Mouse (Mus musculus) embryonic facial prominence, embryonic 11.5 days (tissue): ENCODE measurements around the gene Gm21983. TPM values are rescaled to one million over a fixed set of nuclear protein-coding genes. Genes with fewer than 3 reads are reported as not detected.

Experiments used
- ATAC-seq: fragments of 200-750 bp; cut with Nextera tagmentation; replicated peaks from 2 replicates; pipeline ENCODE4 v1.8.0; 2017; ENCODE audit warnings: low read depth; ENCODE audit not compliant: insufficient number of reproducible peaks, low FRiP score, low TSS enrichment
- DNase-seq: peaks from one replicate; pipeline ENCODE4 v3.0.0-alpha.2; 2015; ENCODE audit warnings: low spot score
- H3K27ac ChIP-seq: fragments of 300-500 bp; sonication (generic); replicated peaks from 2 replicates; pipeline ENCODE4 v1.5.1; 2014; ENCODE audit warnings: mild to moderate bottlenecking, low read depth, low read length, control low read depth
- H3K27me3 ChIP-seq: fragments of 300-500 bp; sonication (generic); 2 replicates; pipeline ENCODE4 v1.6.1; 2014; ENCODE audit warnings: mild to moderate bottlenecking, low read length, moderate library complexity, mixed read lengths; ENCODE audit not compliant: control insufficient read depth, insufficient read depth
- H3K36me3 ChIP-seq: fragments of 300-500 bp; sonication (generic); replicated peaks from 2 replicates; pipeline ENCODE4 v1.6.1; 2014; ENCODE audit warnings: low read depth, mild to moderate bottlenecking, low read length, moderate library complexity, mixed read lengths; ENCODE audit not compliant: control insufficient read depth, insufficient read depth
- H3K4me1 ChIP-seq: fragments of 300-500 bp; sonication (generic); 2 replicates; pipeline ENCODE4 v1.6.1; 2014; ENCODE audit warnings: low read length, mixed read lengths; ENCODE audit not compliant: control insufficient read depth, insufficient read depth
- H3K4me2 ChIP-seq: fragments of 300-500 bp; sonication (generic); 2 replicates; pipeline ENCODE4 v1.6.1; 2014; ENCODE audit warnings: low read depth, mild to moderate bottlenecking, control low read depth, low read length, moderate library complexity
- H3K4me3 ChIP-seq: fragments of 300-500 bp; sonication (generic); 2 replicates; pipeline ENCODE4 v1.5.1; 2014; ENCODE audit warnings: low read depth, low read length, control low read depth
- H3K9ac ChIP-seq: fragments of 300-500 bp; sonication (generic); replicated peaks from 2 replicates; pipeline ENCODE4 v1.6.1; 2014; ENCODE audit warnings: mild to moderate bottlenecking, control low read depth, low read length
- H3K9me3 ChIP-seq: fragments of 300-500 bp; sonication (generic); replicated peaks from 2 replicates; pipeline ENCODE4 v1.6.1; 2016; ENCODE audit warnings: mild to moderate bottlenecking, low read length, inconsistent platforms, mixed read lengths; ENCODE audit not compliant: control insufficient read depth
- WGBS: fragments of 180-500 bp; shearing (Covaris S2); extraction: QIAGEN DNeasy Blood & Tissue Kit; methylation state at CpG from one replicate; pipeline ENCODE4 v1.1.7; 2014; 5-methylcytosine and 5-hydroxymethylcytosine counted together
- polyA plus RNA-seq: library from polyadenylated mRNA; unstranded; fragments of >200 nt; fragmentation: Nextera tagmentation; extraction: Ambion mirVana; gene quantifications from 2 replicates; pipeline ENCODE4 v1.2.1, GENCODE M21; 2014

Gm21983 gene
- polyA plus RNA-seq, 1 experiment from 2014 or later, result not detected

DNA sequence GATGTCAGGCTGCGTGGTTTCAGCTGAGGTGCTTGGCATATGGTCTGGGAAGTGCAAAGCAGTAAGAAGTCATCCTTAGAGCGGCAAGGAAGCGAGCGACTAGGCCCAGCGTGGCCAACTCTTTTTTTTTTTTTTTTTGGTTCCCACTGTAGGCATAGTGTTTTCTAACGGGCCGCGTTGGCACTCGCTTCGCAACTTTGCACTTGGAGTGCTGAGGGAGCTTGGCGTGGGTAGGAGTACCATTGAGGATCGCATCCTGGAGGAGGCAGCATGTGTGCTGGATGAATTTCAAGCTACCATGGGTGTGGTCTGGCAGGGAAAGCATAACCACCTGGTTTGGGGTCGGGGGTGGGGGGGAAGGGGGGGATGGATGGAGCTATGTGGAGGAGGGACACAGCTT lies 24.9 kb downstream of the Gm21983 start:
- no peak overlapping the region for H3K27ac ChIP-seq
- WGBS, result 83% methylated on average over 13 of the region's 13 CpGs
- no peaks in the 10 kb centered on the region for H3K27me3 ChIP-seq
- H3K4me2 ChIP-seq, result no peak overlapping the region
- H3K4me1 ChIP-seq, result no peaks in the 10 kb centered on the region
- no peaks in the 10 kb centered on the region for H3K9me3 ChIP-seq
- ATAC-seq (no peak), DNase-seq (no peak)
- no peak overlapping the region for H3K9ac ChIP-seq
- H3K4me3 ChIP-seq, result no peak overlapping the region
- peaks cover 11% of the 10 kb centered on the region for H3K36me3 ChIP-seq

DNA sequence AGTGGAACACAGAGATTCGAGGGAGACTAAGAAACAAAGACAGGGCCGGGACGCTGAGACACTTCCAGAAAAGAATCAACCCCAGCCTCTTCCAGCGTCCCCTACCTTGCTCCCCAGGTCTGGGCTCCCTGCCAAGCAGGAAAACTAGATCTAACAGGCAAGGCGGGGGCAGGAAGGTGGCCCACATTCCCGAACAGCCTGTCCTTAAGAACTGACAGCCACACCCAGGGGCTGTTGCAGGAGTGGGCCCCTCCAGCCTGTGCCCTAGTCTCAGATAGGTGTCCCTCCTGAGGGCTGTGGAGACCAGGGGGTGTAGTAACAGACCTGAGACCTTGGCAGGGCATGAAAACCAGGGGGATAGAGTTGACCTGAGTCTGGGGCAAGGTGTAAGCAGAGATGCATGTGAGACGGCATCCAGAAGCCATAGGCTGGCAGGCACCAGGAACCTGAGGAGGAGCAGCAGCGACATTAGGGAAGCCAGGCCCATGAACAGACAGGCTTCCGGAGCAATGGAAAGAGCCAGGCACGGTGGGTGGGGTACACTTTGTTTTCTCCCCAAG lies 27.6 kb downstream of the Gm21983 start, which contains the start of gene Cyp2t4:
TSS of gene Cyp2t4 (plus strand) at position 510 of the 560 bp plus-strand sequence.
- Histone ChIP-seq H3K36me3 (no peaks in the 10 kb centered on the region), H3K27ac (no peak within 1 kb of the TSS), H3K4me1 (no peaks in the 10 kb centered on the region), H3K4me3 (no peak within 1 kb of the TSS), H3K9me3 (no peaks in the 10 kb centered on the region), H3K4me2 (no peak within 1 kb of the TSS), H3K9ac (no peak within 1 kb of the TSS), H3K27me3 (no peaks in the 10 kb centered on the region)
- ATAC-seq (no peak), DNase-seq (no peak)
- 76% methylated on average over 10 of the region's 10 CpGs for WGBS

DNA sequence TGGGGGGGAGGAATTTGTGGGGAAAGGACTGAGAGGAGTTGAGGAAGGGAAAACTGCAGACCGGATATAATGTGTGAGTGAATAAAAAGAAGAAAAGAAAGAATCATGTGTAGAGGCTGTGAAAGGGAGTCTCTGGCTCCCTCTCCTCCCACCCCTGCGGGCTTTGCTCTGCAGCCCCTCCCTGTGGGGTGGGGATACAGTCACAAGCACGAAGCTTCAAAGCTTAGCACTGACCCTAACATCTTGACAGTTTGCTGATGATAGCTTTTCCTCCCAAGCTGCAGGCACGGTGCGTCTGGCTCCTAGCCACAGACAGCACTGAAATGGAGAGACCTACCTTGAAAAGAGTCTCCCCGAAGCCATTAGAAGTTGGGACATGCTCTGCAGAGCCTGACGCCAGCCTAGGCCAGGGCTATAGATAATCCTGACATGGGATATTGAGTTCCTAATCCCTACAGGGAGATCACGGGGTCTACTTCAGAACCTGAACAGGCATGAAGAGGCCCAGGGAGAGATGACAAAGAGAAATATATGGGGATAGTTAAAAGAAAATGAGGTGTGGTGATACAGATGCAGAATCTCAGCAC lies 44.4 kb downstream of the Gm21983 start:
- no peaks in the 10 kb centered on the region for H3K36me3 ChIP-seq
- no peaks in the 10 kb centered on the region; the same call in 1 of the 2 replicates for H3K9me3 ChIP-seq
- ATAC-seq (no peak), DNase-seq (no peak)
- no peak overlapping the region for H3K27ac ChIP-seq
- no peaks in the 10 kb centered on the region for H3K27me3 ChIP-seq
- H3K9ac ChIP-seq, result no peak overlapping the region
- H3K4me1 ChIP-seq, result no peaks in the 10 kb centered on the region
- no peak overlapping the region for H3K4me3 ChIP-seq
- WGBS, result 70% methylated on average over 7 of the region's 8 CpGs
- H3K4me2 ChIP-seq, result no peak overlapping the region

DNA sequence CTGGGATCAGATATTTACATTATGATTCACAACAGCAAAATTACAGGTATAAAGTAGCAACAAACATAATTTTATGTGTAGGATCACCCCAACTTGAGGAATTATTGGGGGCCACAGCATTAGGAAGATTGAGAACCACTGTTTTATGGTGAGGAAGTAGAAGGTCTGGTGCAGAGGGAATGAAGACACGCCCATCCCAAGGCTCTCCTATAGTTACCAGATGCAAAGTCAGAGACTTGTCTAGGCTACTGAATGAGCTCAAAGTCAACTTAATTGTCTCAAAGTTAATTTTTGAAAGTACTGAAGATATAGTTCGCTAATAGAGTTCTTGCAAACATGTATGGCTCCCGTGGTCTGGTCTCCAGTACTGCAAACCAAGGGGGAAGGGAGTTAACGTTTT lies 47.1 kb downstream of the Gm21983 start:
- Histone ChIP-seq H3K4me1 (no peaks in the 10 kb centered on the region), H3K9me3 (no peaks in the 10 kb centered on the region), H3K36me3 (no peaks in the 10 kb centered on the region), H3K4me3 (no peak overlapping the region), H3K27me3 (no peaks in the 10 kb centered on the region), H3K27ac (no peak overlapping the region), H3K9ac (no peak overlapping the region), H3K4me2 (no peak overlapping the region)
- ATAC-seq, result no peak
- 80% methylated on average over 4 of the region's 4 CpGs for WGBS
- no peak for DNase-seq

DNA sequence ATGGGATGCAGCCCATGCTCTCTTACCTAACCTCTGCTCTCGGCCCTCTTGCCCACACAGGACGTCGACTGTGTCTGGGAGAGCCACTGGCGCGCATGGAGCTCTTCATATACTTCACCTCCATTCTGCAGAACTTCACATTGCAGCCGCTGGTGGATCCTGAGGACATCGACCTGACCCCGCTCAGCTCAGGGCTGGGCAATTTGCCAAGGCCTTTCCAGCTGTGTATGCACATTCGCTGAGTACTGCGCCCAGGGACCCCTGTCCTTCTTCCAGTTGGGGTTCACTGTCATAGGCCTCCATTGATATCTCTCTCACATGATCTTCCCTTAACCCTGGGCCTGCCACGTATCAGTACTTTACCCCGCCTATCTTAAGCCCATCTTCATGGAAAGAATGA lies 47.7 kb downstream of the Gm21983 start:
- DNase-seq, result no peak
- 74% methylated on average over 12 of the region's 12 CpGs for WGBS
- no peak overlapping the region for H3K9ac ChIP-seq
- no peaks in the 10 kb centered on the region for H3K9me3 ChIP-seq
- H3K36me3 ChIP-seq, result no peaks in the 10 kb centered on the region
- H3K4me1 ChIP-seq, result no peaks in the 10 kb centered on the region
- no peak overlapping the region for H3K27ac ChIP-seq
- H3K4me2 ChIP-seq, result no peak overlapping the region
- H3K27me3 ChIP-seq, result no peaks in the 10 kb centered on the region
- ATAC-seq, result no peak
- H3K4me3 ChIP-seq, result no peak overlapping the region

DNA sequence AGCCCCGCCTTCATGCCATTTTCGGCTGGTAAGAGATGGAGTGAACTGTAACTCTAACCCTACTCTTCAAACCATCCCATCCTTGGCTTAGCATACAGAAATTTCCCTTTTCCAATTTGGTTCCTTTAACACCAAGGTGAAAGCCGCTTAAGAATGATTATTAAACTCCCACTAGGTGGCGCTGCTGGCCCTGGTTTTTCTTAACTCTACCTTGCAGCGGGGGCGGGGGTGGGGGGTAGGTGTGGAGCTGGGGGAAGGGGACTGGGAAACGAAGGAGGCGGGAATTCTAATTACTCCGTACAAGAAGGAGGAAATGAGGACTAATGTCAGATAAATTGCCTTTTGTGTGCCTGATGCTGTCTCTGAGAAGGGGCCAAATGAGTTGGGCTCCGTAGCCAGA lies 48.3 kb downstream of the Gm21983 start:
- H3K36me3 ChIP-seq, result no peaks in the 10 kb centered on the region
- ATAC-seq (no peak), DNase-seq (peak; percentile 79)
- H3K9me3 ChIP-seq, result no peaks in the 10 kb centered on the region
- H3K4me2 ChIP-seq, result no peak overlapping the region
- WGBS, result 14% methylated on average over 10 of the region's 10 CpGs
- no peak overlapping the region for H3K27ac ChIP-seq
- no peak overlapping the region for H3K4me3 ChIP-seq
- no peak overlapping the region for H3K9ac ChIP-seq
- H3K27me3 ChIP-seq, result no peaks in the 10 kb centered on the region
- no peaks in the 10 kb centered on the region for H3K4me1 ChIP-seq

DNA sequence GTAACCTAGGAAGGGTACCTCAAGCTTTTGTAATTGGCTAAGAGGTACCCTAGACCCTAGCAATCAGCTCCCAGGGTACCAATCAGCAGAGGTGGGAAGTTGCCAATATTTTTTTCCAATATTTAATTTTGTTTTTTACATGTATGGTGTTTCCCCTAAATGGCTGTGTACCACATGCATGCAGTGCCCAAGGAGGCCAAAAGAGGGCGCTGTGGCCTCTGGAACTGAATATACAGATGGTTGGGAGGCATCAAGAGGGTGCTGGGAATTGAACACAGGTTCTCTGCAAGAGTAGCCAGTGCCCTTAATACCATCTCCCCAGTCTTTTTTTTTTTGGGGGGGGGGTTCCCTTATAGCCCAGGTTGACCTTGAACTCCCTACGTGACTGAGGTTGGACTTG lies 49.5 kb downstream of the Gm21983 start:
- Histone ChIP-seq H3K4me1 (no peaks in the 10 kb centered on the region), H3K9me3 (no peaks in the 10 kb centered on the region), H3K9ac (no peak overlapping the region), H3K27me3 (no peaks in the 10 kb centered on the region), H3K4me3 (no peak overlapping the region), H3K36me3 (no peaks in the 10 kb centered on the region), H3K27ac (no peak overlapping the region), H3K4me2 (no peak overlapping the region)
- DNase-seq (no peak), ATAC-seq (no peak)
- WGBS, result 62% methylated on average over 2 of the region's 2 CpGs

DNA sequence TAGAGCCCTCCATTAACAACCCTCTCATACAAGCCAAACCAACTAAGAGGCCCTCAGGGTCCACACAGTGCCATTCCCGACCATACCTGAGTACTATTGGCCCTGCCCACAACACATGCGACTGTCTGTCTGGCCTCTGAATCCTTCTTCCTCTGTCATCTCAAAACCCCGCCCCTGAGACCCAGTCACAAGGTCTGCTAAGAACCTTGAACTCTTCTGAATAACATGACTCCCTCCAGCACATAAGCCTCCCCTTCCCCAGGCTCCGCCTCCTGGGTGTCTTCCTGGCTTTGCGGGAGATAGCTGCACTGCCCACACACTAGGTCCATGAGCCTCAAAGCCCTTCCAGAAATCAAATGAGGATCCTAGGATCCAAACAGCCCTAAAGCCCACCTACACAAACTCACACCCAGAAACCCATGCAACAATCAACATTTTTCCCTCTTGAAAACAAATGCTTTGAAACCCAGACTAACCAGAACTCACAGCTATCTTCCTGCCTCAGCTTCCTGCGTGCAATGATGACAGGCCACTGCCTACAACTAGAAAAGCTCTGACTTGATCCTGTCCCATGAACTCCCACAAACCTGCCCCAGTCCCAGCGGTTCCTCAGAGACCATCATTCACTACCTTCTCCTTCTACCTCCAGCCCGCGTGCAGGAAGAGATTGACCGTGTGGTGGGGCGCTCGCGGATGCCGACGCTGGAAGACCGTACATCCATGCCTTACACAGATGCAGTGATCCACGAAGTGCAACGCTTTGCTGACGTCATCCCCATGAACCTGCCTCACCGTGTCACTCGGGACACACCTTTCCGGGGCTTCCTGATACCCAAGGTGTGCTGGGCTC lies 50.1 kb downstream of the Gm21983 start:
- no peak overlapping the region for H3K9ac ChIP-seq
- DNase-seq, result no peak
- 90% methylated on average over 22 of the region's 22 CpGs for WGBS
- H3K4me2 ChIP-seq, result no peak overlapping the region
- H3K27ac ChIP-seq, result no peak overlapping the region
- ATAC-seq, result no peak
- no peaks in the 10 kb centered on the region for H3K36me3 ChIP-seq
- no peaks in the 10 kb centered on the region for H3K4me1 ChIP-seq
- H3K27me3 ChIP-seq, result no peaks in the 10 kb centered on the region
- no peak overlapping the region for H3K4me3 ChIP-seq
- H3K9me3 ChIP-seq, result no peaks in the 10 kb centered on the region
